Mouse (Mus musculus) midbrain, postnatal 0 days (tissue): ENCODE measurements around the gene Tm4sf20. TPM values are rescaled to one million over a fixed set of nuclear protein-coding genes. Genes with fewer than 3 reads are reported as not detected.
A peak's percentile ranks its signal among the peaks of the same experiment; 100 is the strongest.

Experiments
- ATAC-seq: fragments of 200-750 bp; cut with Nextera tagmentation; 2 replicates; pipeline ENCODE4 v1.8.0; 2017; ENCODE audit warnings: moderate number of reproducible peaks, mild to moderate bottlenecking, moderate TSS enrichment, moderate library complexity; ENCODE audit not compliant: low FRiP score
- DNase-seq: peaks from one replicate; pipeline ENCODE4 v3.0.0-alpha.2; 2015; ENCODE audit warnings: low spot score
- H3K27ac ChIP-seq: fragments of 300-500 bp; sonication (generic); 2 replicates; pipeline ENCODE4 v1.5.1; 2014; ENCODE audit warnings: low read depth, mild to moderate bottlenecking, low read length, mixed read lengths
- H3K27me3 ChIP-seq: fragments of 300-500 bp; sonication (generic); 2 replicates; pipeline ENCODE4 v1.6.1; 2014; ENCODE audit warnings: low read length, control low read depth, mixed read lengths; ENCODE audit not compliant: insufficient read depth
- H3K36me3 ChIP-seq: fragments of 300-500 bp; sonication (generic); 2 replicates; pipeline ENCODE4 v1.6.1; 2014; ENCODE audit warnings: low read length, control low read depth, mixed read lengths; ENCODE audit not compliant: insufficient read depth
- H3K4me1 ChIP-seq: fragments of 300-500 bp; sonication (generic); 2 replicates; pipeline ENCODE4 v1.6.1; 2014; ENCODE audit warnings: mild to moderate bottlenecking, control low read depth, antibody characterized with exemption, low read length, mixed read lengths; ENCODE audit not compliant: insufficient read depth
- H3K4me2 ChIP-seq: fragments of 300-500 bp; sonication (generic); 2 replicates; pipeline ENCODE4 v1.6.1; 2014; ENCODE audit warnings: low read depth, mild to moderate bottlenecking, low read length, mixed read lengths; ENCODE audit not compliant: poor library complexity, severe bottlenecking
- H3K4me3 ChIP-seq: fragments of 300-500 bp; sonication (generic); 2 replicates; pipeline ENCODE4 v1.5.1; 2014; ENCODE audit warnings: low read depth, mild to moderate bottlenecking, low read length, moderate library complexity
- H3K9ac ChIP-seq: fragments of 300-500 bp; sonication (generic); replicated peaks from 2 replicates; pipeline ENCODE4 v1.6.1; 2014; ENCODE audit warnings: mild to moderate bottlenecking, low read length, moderate library complexity, mixed read lengths; ENCODE audit not compliant: poor library complexity, severe bottlenecking
- H3K9me3 ChIP-seq: fragments of 300-500 bp; sonication (generic); 2 replicates; pipeline ENCODE4 v1.6.1; 2016; ENCODE audit warnings: low read length, control low read depth
- CTCF ChIP-seq: IDR thresholded peaks from 2 replicates; pipeline ENCODE4 v1.5.1; 2016; ENCODE audit warnings: antibody characterized with exemption, mild to moderate bottlenecking
- WGBS: fragments of 180-500 bp; shearing (Covaris S2); extraction: QIAGEN DNeasy Blood & Tissue Kit; methylation state at CpG from one replicate; pipeline ENCODE4 v1.1.7; 2014; 5-methylcytosine and 5-hydroxymethylcytosine counted together
- polyA plus RNA-seq: library from polyadenylated mRNA; unstranded; fragments of >200 nt; fragmentation: Nextera tagmentation; extraction: Ambion mirVana; gene quantifications from 2 replicates; pipeline ENCODE4 v1.2.1, GENCODE M21; 2015
- total RNA-seq: library from RNA; depleted of rRNA; stranded (reverse); fragments of >200 nt; gene quantifications from 2 replicates; pipeline ENCODE4 v1.2.3, GENCODE M21; 2014

The Tm4sf20 gene
- total and polyA plus RNA-seq, 2 experiments from 2014 or later, result not detected

- Histone ChIP-seq H3K36me3 (no peaks in the 10 kb centered on the region), H3K4me3 (no peak overlapping the region), H3K9me3 (no peaks in the 10 kb centered on the region), H3K4me2 (no peak overlapping the region), H3K4me1 (no peaks in the 10 kb centered on the region), H3K27ac (no peak overlapping the region), H3K9ac (no peak overlapping the region), H3K27me3 (no peaks in the 10 kb centered on the region)
- ATAC-seq (no peak), DNase-seq (no peak)
- WGBS, result 83% methylated on average over 18 of the region's 18 CpGs
- no peak for TF ChIP-seq CTCF
Measured at GRCm38 (mm10) chr1:82795702-82796443, 27.6 kb upstream of the Tm4sf20 start.

GRCm38 (mm10) chr1:82795211-82795610 lies 26.9 kb upstream of the Tm4sf20 start:
- 86% methylated on average over 2 of the region's 2 CpGs for WGBS
- H3K4me3 ChIP-seq, result no peak overlapping the region
- H3K9ac ChIP-seq, result no peak overlapping the region
- no peak overlapping the region for H3K27ac ChIP-seq
- no peaks in the 10 kb centered on the region for H3K36me3 ChIP-seq
- no peak overlapping the region for H3K4me2 ChIP-seq
- no peaks in the 10 kb centered on the region for H3K4me1 ChIP-seq
- H3K27me3 ChIP-seq, result no peaks in the 10 kb centered on the region
- DNase-seq (no peak), ATAC-seq (no peak)
- TF ChIP-seq CTCF, result no peak
- no peaks in the 10 kb centered on the region for H3K9me3 ChIP-seq

- DNase-seq, result no peak
- Histone ChIP-seq H3K9ac (no peak overlapping the region), H3K4me3 (no peak overlapping the region), H3K4me1 (no peaks in the 10 kb centered on the region), H3K27ac (no peak overlapping the region), H3K27me3 (no peaks in the 10 kb centered on the region), H3K36me3 (no peaks in the 10 kb centered on the region), H3K9me3 (no peaks in the 10 kb centered on the region), H3K4me2 (no peak overlapping the region)
- WGBS, result 49% methylated on average over 4 of the region's 4 CpGs
- ATAC-seq, result no peak
- TF ChIP-seq CTCF, result no peak
Measured at GRCm38 (mm10) chr1:82793986-82794385, 25.7 kb upstream of the Tm4sf20 start.

DNA sequence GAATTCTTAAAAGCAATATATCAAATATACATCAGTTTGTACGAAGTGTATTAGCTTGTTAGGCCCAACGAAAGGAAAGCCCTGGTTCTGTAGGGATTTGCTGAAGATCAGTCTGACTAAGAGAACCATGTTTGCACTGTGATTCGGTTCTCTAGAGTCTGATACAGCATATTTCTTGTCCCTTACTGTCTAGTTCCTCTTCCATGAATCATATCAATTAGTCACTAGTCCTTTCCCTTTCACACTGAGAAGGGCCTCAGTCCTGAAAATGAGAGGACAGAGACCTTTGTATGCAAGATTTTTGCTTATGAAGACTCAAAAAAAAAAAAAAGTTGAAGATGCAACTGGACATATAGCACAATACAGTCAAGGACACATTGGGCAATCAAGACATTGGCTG lies 24.8 kb upstream of the Tm4sf20 start:
- DNase-seq (no peak), ATAC-seq (no peak)
- WGBS, result 84% methylated on average over 3 of the region's 3 CpGs
- H3K9me3 ChIP-seq, result no peaks in the 10 kb centered on the region
- H3K27me3 ChIP-seq, result no peaks in the 10 kb centered on the region
- no peak overlapping the region for H3K9ac ChIP-seq
- no peak overlapping the region for H3K27ac ChIP-seq
- no peak overlapping the region for H3K4me3 ChIP-seq
- TF ChIP-seq CTCF, result no peak
- no peak overlapping the region for H3K4me2 ChIP-seq
- H3K4me1 ChIP-seq, result no peaks in the 10 kb centered on the region
- no peaks in the 10 kb centered on the region for H3K36me3 ChIP-seq

- Histone ChIP-seq H3K9ac (no peak overlapping the region), H3K9me3 (no peaks in the 10 kb centered on the region), H3K27me3 (no peaks in the 10 kb centered on the region), H3K4me2 (no peak overlapping the region), H3K36me3 (no peaks in the 10 kb centered on the region), H3K27ac (no peak overlapping the region), H3K4me1 (no peaks in the 10 kb centered on the region), H3K4me3 (no peak overlapping the region)
- 85% methylated on average over 6 of the region's 6 CpGs for WGBS
- DNase-seq (no peak), ATAC-seq (no peak)
- no peak for TF ChIP-seq CTCF
Measured at GRCm38 (mm10) chr1:82792238-82792637, 24.0 kb upstream of the Tm4sf20 start.

- DNase-seq, result peak; percentile 32
- no peak overlapping the region for H3K27ac ChIP-seq
- no peak overlapping the region for H3K4me2 ChIP-seq
- ATAC-seq, result peak; percentile 72
- H3K4me3 ChIP-seq, result no peak overlapping the region
- 34% methylated on average over 11 of the region's 11 CpGs for WGBS
- no peaks in the 10 kb centered on the region for H3K4me1 ChIP-seq
- H3K9ac ChIP-seq, result no peak overlapping the region
- no peaks in the 10 kb centered on the region for H3K9me3 ChIP-seq
- no peak for TF ChIP-seq CTCF
- H3K27me3 ChIP-seq, result no peaks in the 10 kb centered on the region
- no peaks in the 10 kb centered on the region for H3K36me3 ChIP-seq
Measured at GRCm38 (mm10) chr1:82791105-82791504, 22.8 kb upstream of the Tm4sf20 start.
